Mouse (Mus musculus) lung, postnatal 25 days (tissue): ENCODE results near the gene Gm42791.
A peak's percentile ranks its signal among the peaks of the same experiment; 100 is the strongest.

Experiments
- DNase-seq: peaks from one replicate; pipeline ENCODE4 v3.0.0; 2022; ENCODE audit warnings: low spot score

Gm42791 gene

GRCm38 (mm10) chr5:148873116-148873515, 121.8 kb downstream of the Gm42791 start:
- DNase-seq, result no peak

DNA sequence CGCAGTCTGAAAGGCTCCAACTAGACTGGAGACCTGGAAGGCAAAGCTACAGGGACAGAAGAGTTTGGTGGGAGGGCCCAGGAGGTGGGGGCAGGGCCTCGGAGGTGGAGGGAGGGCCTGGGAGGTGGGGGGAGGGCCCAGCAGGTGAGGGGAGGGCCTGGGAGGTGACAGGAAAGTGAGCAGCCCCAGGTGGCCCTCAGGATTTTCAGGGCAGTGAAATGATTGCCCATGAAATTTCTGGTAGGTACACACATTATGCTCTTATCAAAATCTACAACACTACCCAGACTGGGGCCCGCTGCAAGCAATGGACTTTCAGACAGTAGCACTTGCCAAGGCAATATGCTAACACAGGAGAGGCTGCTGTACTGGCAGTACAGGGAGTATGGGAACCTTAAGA, 125.4 kb downstream of the Gm42791 start:
- no peak for DNase-seq

GRCm38 (mm10) chr5:148867766-148868165, 127.2 kb downstream of the Gm42791 start:
- peak; percentile 21 for DNase-seq

DNA sequence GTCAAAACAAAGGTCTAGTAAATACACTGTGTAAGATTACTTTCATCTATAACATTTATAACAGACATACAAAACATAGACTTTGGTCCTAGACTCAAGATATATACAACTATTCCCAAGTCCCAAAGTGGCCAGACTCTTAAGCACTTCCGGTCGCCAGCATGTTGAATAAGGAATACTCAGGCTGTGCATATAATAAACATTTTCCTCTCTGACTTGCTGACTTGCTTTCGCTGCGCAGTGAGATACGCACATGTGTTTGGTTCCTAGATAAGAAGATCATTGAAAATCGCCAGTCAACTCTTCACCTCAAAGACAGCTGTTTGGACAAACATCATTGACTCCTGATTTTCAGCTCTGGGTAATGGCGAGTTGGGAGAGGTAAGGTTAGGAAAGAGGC, 127.8 kb downstream of the Gm42791 start:
- no peak for DNase-seq

DNA sequence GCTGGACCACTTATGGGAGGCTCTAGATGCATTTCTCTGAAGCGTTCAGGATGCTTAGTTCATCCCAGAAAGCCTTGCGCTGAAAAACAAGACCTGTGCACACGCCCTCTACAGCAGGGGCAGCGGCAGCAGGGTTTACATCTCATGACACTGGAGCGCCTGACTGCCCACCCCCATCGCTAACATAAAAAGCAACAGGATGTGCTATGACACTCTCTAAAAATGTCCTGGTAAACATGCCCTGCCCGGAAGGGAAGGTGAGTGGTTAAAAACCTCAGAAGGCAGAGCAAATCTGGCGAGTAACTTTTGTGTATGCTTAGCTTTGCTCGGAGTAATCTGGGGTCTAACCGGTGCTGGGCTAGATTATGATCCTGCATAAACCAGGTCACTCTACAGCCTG, 128.4 kb downstream of the Gm42791 start:
- peak; percentile 55 for DNase-seq

GRCm38 (mm10) chr5:148863409-148863808, 131.5 kb downstream of the Gm42791 start:
- no peak for DNase-seq

DNA sequence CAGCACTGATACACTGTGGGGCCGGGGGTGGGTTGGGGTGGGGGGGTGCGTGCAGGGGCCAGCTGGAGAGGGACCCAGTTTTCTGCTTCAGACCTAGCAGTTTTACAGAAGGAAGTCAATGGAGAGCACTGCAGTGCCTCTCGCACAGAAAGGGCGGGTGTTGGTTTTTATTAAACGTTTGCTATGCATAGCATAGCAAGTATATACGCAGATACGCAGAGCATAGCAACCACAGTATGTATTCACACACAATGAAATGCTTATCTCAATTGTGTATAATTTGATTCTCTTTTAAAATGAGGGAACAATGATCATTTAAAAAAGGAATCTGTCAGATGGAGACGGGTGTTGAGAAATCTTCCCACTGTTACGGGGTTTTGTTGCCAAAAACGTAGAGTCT, 132.1 kb downstream of the Gm42791 start:
- no peak for DNase-seq

GRCm38 (mm10) chr5:148862136-148862535, 132.8 kb downstream of the Gm42791 start:
- no peak for DNase-seq

- DNase-seq, result no peak
Observed at GRCm38 (mm10) chr5:148857522-148857921, 137.4 kb downstream of the Gm42791 start.

GRCm38 (mm10) chr5:148855047-148855446, 139.9 kb downstream of the Gm42791 start:
- DNase-seq, result no peak

GRCm38 (mm10) chr5:148854166-148854565, 140.8 kb downstream of the Gm42791 start:
- no peak for DNase-seq

DNA sequence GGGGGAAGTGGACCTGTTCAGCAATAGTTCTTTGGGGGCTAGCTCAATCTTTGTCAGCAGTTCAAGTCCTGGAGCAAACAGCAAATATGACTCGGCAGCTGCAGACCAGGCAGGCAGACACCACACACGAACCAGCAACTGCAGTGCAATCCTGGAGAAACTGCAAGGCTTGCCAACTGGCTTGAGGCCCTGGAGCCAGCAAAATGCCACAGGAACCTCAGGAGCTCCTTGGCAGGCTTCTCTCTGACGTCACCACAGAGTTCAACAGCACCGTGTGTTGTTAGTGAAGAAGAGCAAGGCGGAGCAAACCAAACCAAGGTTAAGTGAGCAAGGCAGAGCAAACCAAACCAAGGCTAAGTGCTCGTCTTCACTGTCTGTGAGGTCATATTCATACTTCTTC, 145.4 kb downstream of the Gm42791 start:
- DNase-seq, result no peak

DNA sequence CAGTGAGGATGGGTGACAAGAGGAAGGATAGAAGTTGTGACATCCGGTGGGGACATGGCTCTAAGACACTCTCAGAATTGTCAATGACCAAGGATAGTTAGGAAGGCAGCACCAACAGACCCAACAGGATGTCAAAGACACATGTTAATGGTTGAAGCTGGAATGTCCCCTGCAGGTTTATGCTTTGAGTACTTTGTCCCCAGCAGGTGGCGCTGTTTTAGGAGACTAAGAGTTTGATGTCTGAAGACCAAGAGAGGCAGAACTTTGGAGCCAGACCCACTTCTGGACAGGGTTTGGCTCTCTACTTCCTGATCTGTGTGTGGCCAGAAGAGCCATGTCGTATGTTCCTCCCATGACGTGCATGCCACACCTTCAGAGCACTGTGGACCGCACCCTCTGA, 147.9 kb downstream of the Gm42791 start:
- DNase-seq, result no peak
